Mouse (Mus musculus): Measurements from ENCODE around the gene Krtap1-3. TPM values are rescaled to one million over a fixed set of nuclear protein-coding genes. Genes with fewer than 3 reads are reported as not detected.

The Krtap1-3 gene
- polyA plus RNA-seq, 1 experiment from 2014 or later, result not detected

DNA sequence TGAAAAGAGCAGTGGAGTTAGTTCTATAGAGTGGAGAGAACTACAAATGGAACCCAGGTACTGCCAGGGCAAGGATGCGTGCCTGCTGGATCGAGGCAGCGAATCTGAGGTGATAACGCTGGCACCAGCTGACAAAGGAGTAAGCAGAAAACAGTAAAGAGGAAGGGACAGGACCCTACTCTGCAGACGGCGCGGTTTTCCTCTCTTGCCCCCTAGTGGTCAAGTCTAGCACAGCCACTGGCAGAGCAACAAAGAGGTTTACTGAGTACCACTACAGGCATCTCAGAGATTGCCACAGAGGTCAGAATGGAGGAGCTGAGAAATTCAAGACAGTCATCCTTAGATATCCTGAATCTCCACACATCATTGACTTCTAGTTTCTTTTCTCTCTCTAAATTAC, 17.0 kb downstream of the Krtap1-3 start:
- Histone ChIP-seq H3K9me3 (ENCODE audit: control insufficient read depth, low read length) (no peaks in the 10 kb centered on the region), H3K4me3 (ENCODE audit: low read depth, low read length) (no peak overlapping the region), H3K4me1 (ENCODE audit: control insufficient read depth, insufficient read depth, low read length) (no peaks in the 10 kb centered on the region), H3K9ac (ENCODE audit: low read length) (no peak overlapping the region), H3K27me3 (ENCODE audit: control insufficient read depth, insufficient read depth, low read length) (no peaks in the 10 kb centered on the region), H3K27ac (replicated peaks; ENCODE audit: low read depth, low read length) (no peak overlapping the region), H3K36me3 (ENCODE audit: control insufficient read depth, insufficient read depth, low read length) (no peaks in the 10 kb centered on the region), H3K4me2 (ENCODE audit: low read depth, severe bottlenecking) (peak overlapping the region; percentile 33; the same call in 1 of the 2 replicates)
- DNase-seq (ENCODE audit: low spot score) (peak; percentile 90), ATAC-seq (ENCODE audit: insufficient number of reproducible peaks, low FRiP score, low TSS enrichment, low read depth) (peak; percentile 62; the same call in 1 of the 2 replicates)
- WGBS, result 6% methylated on average over 7 of the region's 7 CpGs

- no peak for DNase-seq (ENCODE audit: low spot score)
- Histone ChIP-seq H3K27ac (replicated peaks; ENCODE audit: low read depth, low read length) (no peak overlapping the region), H3K27me3 (ENCODE audit: control insufficient read depth, insufficient read depth, low read length) (no peaks in the 10 kb centered on the region), H3K9me3 (ENCODE audit: control insufficient read depth, low read length) (no peaks in the 10 kb centered on the region), H3K9ac (ENCODE audit: low read length) (no peak overlapping the region), H3K4me1 (ENCODE audit: control insufficient read depth, insufficient read depth, low read length) (no peaks in the 10 kb centered on the region), H3K36me3 (ENCODE audit: control insufficient read depth, insufficient read depth, low read length) (no peaks in the 10 kb centered on the region), H3K4me2 (ENCODE audit: low read depth, severe bottlenecking) (no peak overlapping the region), H3K4me3 (ENCODE audit: low read depth, low read length) (no peak overlapping the region)
- 74% methylated on average over 4 of the region's 4 CpGs for WGBS
- no peak for ATAC-seq (ENCODE audit: insufficient number of reproducible peaks, low FRiP score, low TSS enrichment, low read depth)
These were observed 18.0 kb downstream of the Krtap1-3 start for GRCm38 (mm10) chr11:99573164-99573563.

GRCm38 (mm10) chr11:99566530-99566929, 24.6 kb downstream of the Krtap1-3 start, which contains the start of gene Krtap3-1:
Gene Krtap3-1, minus strand, starts transcription at chr11:99566630.
- no peak within 1 kb of the TSS for H3K4me3 ChIP-seq (ENCODE audit: low read depth, low read length)
- no peaks in the 10 kb centered on the region for H3K36me3 ChIP-seq (ENCODE audit: control insufficient read depth, insufficient read depth, low read length)
- no peaks in the 10 kb centered on the region for H3K4me1 ChIP-seq (ENCODE audit: control insufficient read depth, insufficient read depth, low read length)
- DNase-seq (ENCODE audit: low spot score) (no peak), ATAC-seq (ENCODE audit: insufficient number of reproducible peaks, low FRiP score, low TSS enrichment, low read depth) (no peak)
- H3K27me3 ChIP-seq (ENCODE audit: control insufficient read depth, insufficient read depth, low read length), result no peaks in the 10 kb centered on the region
- WGBS, result 73% methylated on average over 7 of the region's 7 CpGs
- no peak within 1 kb of the TSS for H3K27ac ChIP-seq (replicated peaks; ENCODE audit: low read depth, low read length)
- no peaks in the 10 kb centered on the region for H3K9me3 ChIP-seq (ENCODE audit: control insufficient read depth, low read length)
- H3K9ac ChIP-seq (ENCODE audit: low read length), result no peak within 1 kb of the TSS
- no peak within 1 kb of the TSS for H3K4me2 ChIP-seq (ENCODE audit: low read depth, severe bottlenecking)

GRCm38 (mm10) chr11:99562580-99562979, 28.6 kb downstream of the Krtap1-3 start:
- Histone ChIP-seq H3K9me3 (ENCODE audit: control insufficient read depth, low read length) (no peaks in the 10 kb centered on the region), H3K9ac (ENCODE audit: low read length) (no peak overlapping the region), H3K27me3 (ENCODE audit: control insufficient read depth, insufficient read depth, low read length) (no peaks in the 10 kb centered on the region), H3K4me3 (ENCODE audit: low read depth, low read length) (no peak overlapping the region), H3K27ac (replicated peaks; ENCODE audit: low read depth, low read length) (no peak overlapping the region), H3K4me1 (ENCODE audit: control insufficient read depth, insufficient read depth, low read length) (no peaks in the 10 kb centered on the region), H3K4me2 (ENCODE audit: low read depth, severe bottlenecking) (no peak overlapping the region), H3K36me3 (ENCODE audit: control insufficient read depth, insufficient read depth, low read length) (no peaks in the 10 kb centered on the region)
- ATAC-seq (ENCODE audit: insufficient number of reproducible peaks, low FRiP score, low TSS enrichment, low read depth) (no peak), DNase-seq (ENCODE audit: low spot score) (no peak)
- 81% methylated on average over 6 of the region's 6 CpGs for WGBS

GRCm38 (mm10) chr11:99559366-99559765, 31.8 kb downstream of the Krtap1-3 start, which contains the start of gene Gm11939:
Gene Gm11939, minus strand, starts transcription at chr11:99559466.
- Histone ChIP-seq H3K4me3 (ENCODE audit: low read depth, low read length) (no peak within 1 kb of the TSS), H3K27ac (replicated peaks; ENCODE audit: low read depth, low read length) (no peak within 1 kb of the TSS), H3K36me3 (ENCODE audit: control insufficient read depth, insufficient read depth, low read length) (no peaks in the 10 kb centered on the region), H3K27me3 (ENCODE audit: control insufficient read depth, insufficient read depth, low read length) (no peaks in the 10 kb centered on the region), H3K9me3 (ENCODE audit: control insufficient read depth, low read length) (no peaks in the 10 kb centered on the region), H3K9ac (ENCODE audit: low read length) (no peak within 1 kb of the TSS), H3K4me1 (ENCODE audit: control insufficient read depth, insufficient read depth, low read length) (no peaks in the 10 kb centered on the region), H3K4me2 (ENCODE audit: low read depth, severe bottlenecking) (no peak within 1 kb of the TSS)
- WGBS, result 93% methylated on average over 9 of the region's 9 CpGs
- ATAC-seq (ENCODE audit: insufficient number of reproducible peaks, low FRiP score, low TSS enrichment, low read depth) (no peak), DNase-seq (ENCODE audit: low spot score) (no peak)

GRCm38 (mm10) chr11:99557976-99558745, 33.0 kb downstream of the Krtap1-3 start:
- no peak for ATAC-seq (ENCODE audit: insufficient number of reproducible peaks, low FRiP score, low TSS enrichment, low read depth)
- 91% methylated on average over 3 of the region's 3 CpGs for WGBS
- H3K4me2 ChIP-seq (ENCODE audit: low read depth, severe bottlenecking), result no peak overlapping the region
- no peak overlapping the region for H3K9ac ChIP-seq (ENCODE audit: low read length)
- no peak for DNase-seq (ENCODE audit: low spot score)
- no peak overlapping the region for H3K4me3 ChIP-seq (ENCODE audit: low read depth, low read length)
- H3K27me3 ChIP-seq (ENCODE audit: control insufficient read depth, insufficient read depth, low read length), result no peaks in the 10 kb centered on the region
- no peaks in the 10 kb centered on the region for H3K36me3 ChIP-seq (ENCODE audit: control insufficient read depth, insufficient read depth, low read length)
- no peaks in the 10 kb centered on the region for H3K4me1 ChIP-seq (ENCODE audit: control insufficient read depth, insufficient read depth, low read length)
- H3K27ac ChIP-seq (replicated peaks; ENCODE audit: low read depth, low read length), result no peak overlapping the region
- no peaks in the 10 kb centered on the region for H3K9me3 ChIP-seq (ENCODE audit: control insufficient read depth, low read length)

- no peak for DNase-seq (ENCODE audit: low spot score)
- no peak within 1 kb of the TSS for H3K4me3 ChIP-seq (ENCODE audit: low read depth, low read length)
- H3K4me2 ChIP-seq (ENCODE audit: low read depth, severe bottlenecking), result no peak within 1 kb of the TSS
- no peaks in the 10 kb centered on the region for H3K27me3 ChIP-seq (ENCODE audit: control insufficient read depth, insufficient read depth, low read length)
- H3K36me3 ChIP-seq (ENCODE audit: control insufficient read depth, insufficient read depth, low read length), result no peaks in the 10 kb centered on the region
- ATAC-seq (ENCODE audit: insufficient number of reproducible peaks, low FRiP score, low TSS enrichment, low read depth), result no peak
- no peak within 1 kb of the TSS for H3K27ac ChIP-seq (replicated peaks; ENCODE audit: low read depth, low read length)
- no peak within 1 kb of the TSS for H3K9ac ChIP-seq (ENCODE audit: low read length)
- WGBS, result 75% methylated on average over 2 of the region's 2 CpGs
- H3K4me1 ChIP-seq (ENCODE audit: control insufficient read depth, insufficient read depth, low read length), result no peaks in the 10 kb centered on the region
- H3K9me3 ChIP-seq (ENCODE audit: control insufficient read depth, low read length), result no peaks in the 10 kb centered on the region
These were observed 34.4 kb downstream of the Krtap1-3 start, which contains the start of gene Krtap3-2 for GRCm38 (mm10) chr11:99556753-99557152. Gene Krtap3-2, minus strand, starts transcription at chr11:99556853.

DNA sequence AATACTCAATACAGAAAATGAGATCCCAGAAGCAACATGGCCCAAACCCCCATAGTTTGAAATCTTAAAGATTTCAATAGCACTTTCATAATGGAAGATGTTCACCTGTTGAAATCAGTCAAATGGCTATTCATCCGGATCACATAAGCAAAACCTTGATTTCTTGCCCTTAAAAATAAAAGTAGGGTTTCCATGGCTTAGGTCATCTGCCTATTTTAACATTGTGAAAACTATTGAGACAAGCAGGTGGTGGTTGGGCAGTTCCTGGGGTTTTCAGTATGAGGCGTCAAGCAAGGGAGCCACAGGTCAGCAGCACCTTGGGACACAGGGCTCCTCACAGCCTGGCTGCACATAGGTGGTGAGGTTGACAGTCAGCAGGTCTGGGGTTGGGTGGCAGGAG, 34.9 kb downstream of the Krtap1-3 start:
- WGBS, result 83% methylated on average over 2 of the region's 2 CpGs
- ATAC-seq (ENCODE audit: insufficient number of reproducible peaks, low FRiP score, low TSS enrichment, low read depth), result no peak
- H3K4me3 ChIP-seq (ENCODE audit: low read depth, low read length), result no peak overlapping the region
- no peak overlapping the region for H3K27ac ChIP-seq (replicated peaks; ENCODE audit: low read depth, low read length)
- no peaks in the 10 kb centered on the region for H3K4me1 ChIP-seq (ENCODE audit: control insufficient read depth, insufficient read depth, low read length)
- H3K36me3 ChIP-seq (ENCODE audit: control insufficient read depth, insufficient read depth, low read length), result no peaks in the 10 kb centered on the region
- no peaks in the 10 kb centered on the region for H3K9me3 ChIP-seq (ENCODE audit: control insufficient read depth, low read length)
- H3K27me3 ChIP-seq (ENCODE audit: control insufficient read depth, insufficient read depth, low read length), result no peaks in the 10 kb centered on the region
- DNase-seq (ENCODE audit: low spot score), result no peak
- no peak overlapping the region for H3K4me2 ChIP-seq (ENCODE audit: low read depth, severe bottlenecking)
- no peak overlapping the region for H3K9ac ChIP-seq (ENCODE audit: low read length)

All from limb, embryonic 11.5 days (tissue).